Mouse (Mus musculus) Patski (cell line): ENCODE data around the gene Ctnnal1. TPM values are rescaled to one million over a fixed set of nuclear protein-coding genes. Genes with fewer than 3 reads are reported as not detected.
"Not testable (repeated sequence)": the region's sequence is repeated elsewhere in the genome, so short reads cannot be mapped to it uniquely, and the experiment has no call there.

Experiments
- ATAC-seq: fragments of 100-300 bp; one replicate; pipeline ENCODE4 v1.8.0; 2021
- CTCF ChIA-PET: fragments of 350-600 bp; sonication (Branson Sonifier 250); formaldehyde crosslinking; loops from one replicate; lab custom pipeline; 2022; ENCODE audit warnings: inconsistent platforms; lab: Charles Lee
- POLR2A ChIA-PET: fragments of 350-600 bp; sonication (Branson Sonifier 250); formaldehyde crosslinking; loops from one replicate; lab custom pipeline; 2022; ENCODE audit warnings: antibody characterized with exemption, inconsistent platforms; lab: Charles Lee
- DNase-seq: peaks from one replicate; pipeline ENCODE4 v3.0.0-alpha.2; 2011; ENCODE audit warnings: low read depth, low spot score
- H3K27me3 ChIP-seq: fragments of 371-371 bp; one replicate; pipeline ENCODE4 v1.5.1; 2021
- CTCF ChIP-seq: fragments of 100-300 bp; IDR thresholded peaks from one replicate; pipeline ENCODE4 v1.5.1; 2021
- in situ Hi-C: fragments of 300-500 bp; cut with MboI; formaldehyde crosslinking; loops from 3 replicates; pipeline ENCODE4 v1.11.1; 2018; ENCODE audit warnings: low pct_unique_long_range_greater_than_20kb, mixed read lengths
- polyA plus RNA-seq: library from polyadenylated mRNA; unstranded; gene quantifications from one replicate; pipeline ENCODE4 v1.2.3, GENCODE M21; 2021

Ctnnal1 gene
- polyA plus RNA-seq, 1 experiment from 2014 or later: 33.7 TPM

DNA sequence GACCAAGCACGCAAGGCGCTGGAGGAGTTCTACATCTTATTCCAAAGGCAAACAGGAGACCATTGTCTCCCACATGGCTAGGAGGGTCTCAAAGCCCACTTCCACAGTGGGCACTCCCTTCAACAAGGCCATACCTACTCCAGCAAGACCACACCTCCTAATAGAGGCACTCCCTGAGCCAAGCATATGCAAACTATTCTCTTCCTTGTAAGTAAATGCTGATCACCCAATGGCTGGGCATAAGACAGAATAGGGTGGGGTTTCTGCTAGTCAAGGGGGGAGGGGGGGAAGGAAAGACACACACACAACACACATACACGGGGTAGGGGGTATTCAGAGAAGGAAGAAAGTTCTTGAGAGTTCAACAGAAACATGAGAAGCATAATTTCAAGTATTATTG is 29.2 kb upstream of the Ctnnal1 start:
- DNase-seq: no peak
- in situ Hi-C loops: no loop called here
- POLR2A ChIA-PET: no interaction called here
- no peak for TF ChIP-seq CTCF
- CTCF ChIA-PET: no interaction called here
- no peak for ATAC-seq
- no peaks in the 10 kb centered on the region for H3K27me3 ChIP-seq

DNA sequence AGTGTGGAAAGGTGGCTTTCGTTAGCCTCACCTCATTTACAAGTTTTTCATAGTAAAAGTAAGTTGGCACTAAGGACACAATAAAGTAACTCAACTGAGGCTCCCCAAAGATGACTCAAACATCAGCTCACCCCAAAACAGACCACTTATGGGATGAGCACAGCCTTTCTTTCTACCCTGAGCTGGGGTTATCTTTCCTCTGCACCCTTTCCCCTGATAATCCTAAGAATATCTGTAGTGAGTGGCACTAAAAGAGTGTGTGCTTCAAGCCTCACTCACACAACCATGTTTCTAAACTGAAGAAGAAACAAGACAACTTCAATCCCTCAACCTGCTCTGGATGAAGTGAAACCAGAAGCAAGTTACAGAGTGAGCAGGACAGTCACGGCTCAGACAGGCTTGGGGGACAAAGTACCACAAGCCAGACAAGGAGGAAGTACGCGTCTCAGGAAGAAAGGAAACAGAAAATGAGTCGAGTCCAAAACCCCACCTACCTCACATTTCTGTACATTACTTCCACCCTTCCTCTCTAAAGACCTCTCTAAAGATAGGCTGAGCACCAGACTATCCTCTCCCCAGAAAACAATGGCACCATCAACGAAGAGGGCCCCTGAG is 27.6 kb upstream of the Ctnnal1 start:
- ATAC-seq (no peak), DNase-seq (no peak)
- in situ Hi-C loops: no loop called here
- no peak for TF ChIP-seq CTCF
- ChIA-PET CTCF (no interaction called here), POLR2A (no interaction called here)
- H3K27me3 ChIP-seq: no peaks in the 10 kb centered on the region

DNA sequence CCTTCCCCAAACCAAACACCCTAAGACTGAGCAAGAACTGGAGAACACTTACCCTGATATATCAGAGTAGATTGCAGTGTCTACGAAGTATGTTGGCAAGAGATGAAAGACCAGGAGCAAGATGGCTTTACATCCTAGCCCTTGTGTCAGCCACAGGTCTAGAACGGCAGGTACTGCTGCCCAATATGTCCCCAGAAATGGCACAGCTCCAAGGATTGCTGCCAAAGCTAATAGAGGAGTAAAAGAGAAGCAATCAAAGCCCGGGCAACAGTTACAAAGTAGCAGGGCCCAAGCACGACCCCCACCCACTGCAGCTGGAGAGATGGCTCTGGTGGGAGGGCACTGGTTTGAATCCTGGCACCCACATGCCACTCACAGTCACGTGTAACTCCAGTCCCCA is 23.5 kb upstream of the Ctnnal1 start:
- no peaks in the 10 kb centered on the region for H3K27me3 ChIP-seq
- DNase-seq: no peak
- ATAC-seq: no peak
- POLR2A ChIA-PET: no interaction called here
- in situ Hi-C loops: no loop called here
- CTCF ChIA-PET: interaction anchor here (0.6 kb wide), 1 partner anchor 77 kb away, joined by 3 read pairs; no protein-coding TSS in a partner anchor
- no peak for TF ChIP-seq CTCF

DNA sequence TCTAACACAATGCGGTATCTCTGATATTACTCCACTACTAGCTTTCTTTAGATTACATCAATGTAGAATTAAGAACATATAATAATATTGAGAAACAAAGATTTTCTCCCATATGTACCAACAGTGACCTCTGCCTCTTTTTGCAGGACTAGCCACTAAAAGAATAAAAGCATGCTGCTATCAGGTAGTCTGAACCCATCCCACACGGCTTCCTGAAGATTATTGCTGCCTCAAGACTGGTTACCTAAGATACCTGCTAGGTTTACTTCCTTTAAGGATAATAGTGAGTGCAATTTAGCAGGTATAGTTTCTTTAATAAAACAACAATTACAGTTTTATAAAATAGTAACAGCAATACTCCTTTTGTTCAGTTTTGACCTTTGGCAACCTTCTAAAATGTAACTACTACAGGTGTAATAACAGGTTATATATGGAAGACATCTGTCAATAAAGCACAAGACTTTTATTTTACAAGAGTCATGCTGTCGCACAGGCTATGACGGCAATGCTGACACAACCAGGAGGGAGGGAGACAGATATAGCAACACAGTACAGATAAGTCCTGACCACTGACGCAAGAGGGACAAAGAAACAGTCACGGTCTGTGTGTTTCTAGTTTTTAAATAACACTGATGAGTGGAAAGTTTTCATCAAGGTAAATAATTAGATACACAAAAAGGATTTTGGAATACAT is 21.4 kb upstream of the Ctnnal1 start:
- DNase-seq (no peak), ATAC-seq (no peak)
- no peak for TF ChIP-seq CTCF
- no peaks in the 10 kb centered on the region for H3K27me3 ChIP-seq
- ChIA-PET POLR2A (no interaction called here), CTCF (no interaction called here)
- in situ Hi-C loops: no loop called here

DNA sequence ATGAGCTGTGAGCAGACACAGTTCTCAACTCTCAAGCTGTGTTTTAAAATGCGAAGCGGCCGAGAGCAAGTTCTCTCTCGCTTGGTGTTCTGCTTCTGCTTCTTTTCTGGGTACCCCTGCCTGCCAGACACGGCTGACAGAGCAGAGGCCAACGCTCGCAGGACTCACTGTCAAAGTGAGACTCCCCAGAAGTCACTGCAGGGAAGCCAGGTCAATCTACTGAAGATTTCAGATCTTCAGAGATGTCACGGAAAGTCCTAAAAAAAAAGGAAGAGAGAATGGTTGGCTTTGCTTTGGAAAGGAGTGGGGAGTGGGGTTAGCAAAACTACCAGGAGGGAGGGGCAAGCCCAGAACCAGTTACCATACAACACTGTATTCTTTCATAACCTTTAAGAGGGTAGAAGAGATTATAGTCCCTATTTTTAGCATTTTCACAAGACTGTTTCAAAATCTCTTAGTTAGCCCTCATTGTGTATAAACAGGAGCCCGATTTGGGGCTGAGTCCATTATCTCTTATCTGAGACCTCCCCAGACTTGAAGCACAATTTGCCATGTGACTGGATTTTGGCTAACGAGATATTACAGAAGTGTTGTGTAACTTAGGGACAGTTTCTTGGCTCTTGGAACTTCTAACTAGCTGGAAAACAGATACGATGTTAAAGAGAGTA is 15.2 kb upstream of the Ctnnal1 start:
- no peak for ATAC-seq
- DNase-seq: no peak
- H3K27me3 ChIP-seq: no peaks in the 10 kb centered on the region
- POLR2A ChIA-PET: no interaction called here
- CTCF ChIA-PET: interaction anchor here (1.8 kb wide), 1 partner anchor 11 kb away, joined by 3 read pairs; no protein-coding TSS in a partner anchor
- TF ChIP-seq CTCF: no peak
- in situ Hi-C loops: no loop called here

DNA sequence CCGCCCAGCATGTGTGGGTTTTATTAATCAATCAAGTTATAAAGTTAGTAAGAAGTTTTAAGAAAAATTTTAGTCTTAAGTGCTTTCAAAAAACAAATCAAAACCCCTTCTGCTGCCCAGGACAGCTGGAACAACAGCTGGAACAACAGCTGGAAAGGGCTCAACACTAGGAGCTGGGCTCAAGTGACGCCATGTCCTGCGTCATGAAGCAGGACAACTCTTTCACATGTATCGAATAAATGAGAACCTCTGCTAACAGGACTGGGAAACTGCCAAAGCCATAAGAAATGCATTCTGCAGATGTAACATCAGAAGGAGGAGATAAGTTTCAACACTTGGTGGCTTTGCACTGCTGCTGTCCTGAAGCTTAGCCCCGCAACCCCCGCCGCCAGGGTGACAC is 14.0 kb upstream of the Ctnnal1 start:
- in situ Hi-C loops: no loop called here
- ATAC-seq (no peak), DNase-seq (no peak)
- ChIA-PET CTCF (interaction anchor here (1.8 kb wide), 2 partner anchors 10 to 39 kb away, joined by 3 to 4 read pairs; no protein-coding TSS in a partner anchor), POLR2A (no interaction called here)
- no peak for TF ChIP-seq CTCF
- no peaks in the 10 kb centered on the region for H3K27me3 ChIP-seq

DNA sequence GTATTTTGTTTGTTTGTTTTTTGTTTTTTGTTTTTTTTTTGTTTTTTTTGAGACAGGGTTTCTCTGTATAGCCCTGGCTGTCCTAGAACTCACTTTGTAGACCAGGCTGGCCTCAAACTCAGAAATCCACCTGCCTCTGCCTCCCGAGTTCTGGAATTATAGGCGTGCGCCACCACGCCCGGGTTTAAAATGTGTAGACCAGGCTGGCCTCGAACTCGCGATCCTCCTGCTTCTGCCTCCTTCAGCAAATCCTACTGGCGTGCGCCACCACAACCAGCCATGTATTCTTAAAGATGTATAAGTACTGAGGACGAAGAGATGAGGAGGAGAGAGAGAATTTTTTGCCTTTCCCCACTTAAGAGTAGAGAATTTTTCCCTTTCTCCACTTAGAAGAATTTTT is 5.6 kb upstream of the Ctnnal1 start:
- H3K27me3 ChIP-seq, CTCF ChIA-PET, in situ Hi-C loops, DNase-seq, POLR2A ChIA-PET, ATAC-seq: not testable (repeated sequence)

DNA sequence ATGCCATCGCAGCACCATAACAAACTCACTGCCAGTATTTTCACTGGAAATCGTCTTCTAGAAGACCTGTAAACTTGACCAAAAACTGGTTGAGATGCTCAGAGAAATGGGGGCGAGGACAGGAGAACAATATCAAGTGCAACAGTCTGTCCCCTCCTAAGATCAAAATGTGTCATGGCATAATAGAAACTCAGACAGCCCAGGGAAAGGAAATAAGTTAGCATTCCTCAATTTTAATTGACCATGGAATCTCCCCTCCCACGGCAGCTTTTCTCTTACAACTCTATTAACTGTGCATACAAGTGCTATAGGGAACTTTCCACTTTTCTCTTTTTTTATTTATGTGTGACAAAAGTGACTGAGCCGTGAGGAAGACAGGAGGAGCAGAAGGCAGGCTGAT is 2.8 kb upstream of the Ctnnal1 start:
- H3K27me3 ChIP-seq: no peaks in the 10 kb centered on the region
- in situ Hi-C loops: no loop called here
- ChIA-PET POLR2A (no interaction called here), CTCF (interaction anchor here (0.7 to 1.8 kb wide), 2 partner anchors 15 to 48 kb away, joined by 3 to 4 read pairs; no protein-coding TSS in a partner anchor)
- ATAC-seq (no peak), DNase-seq (no peak)
- TF ChIP-seq CTCF: no peak

DNA sequence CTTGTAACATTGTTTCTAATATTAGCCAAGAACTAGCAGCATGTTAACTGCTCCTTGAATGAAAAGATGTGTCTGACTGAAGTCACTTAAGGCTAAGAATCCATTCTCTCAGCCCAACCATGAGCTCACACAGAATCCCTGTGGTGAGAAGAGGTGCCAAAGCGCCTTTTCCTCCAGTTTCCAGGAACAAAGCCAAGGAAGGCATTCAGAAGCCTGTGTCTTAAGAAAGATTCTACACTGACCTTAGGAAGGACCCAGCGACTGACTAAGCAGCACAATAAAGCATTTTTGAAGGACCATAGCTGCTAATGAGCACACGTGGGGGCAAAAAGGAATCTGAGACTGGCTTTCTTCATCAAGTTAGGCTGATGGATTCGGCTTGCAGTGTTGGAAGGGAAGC is 983 bp upstream of the Ctnnal1 start:
- in situ Hi-C loops: no loop called here
- ChIA-PET POLR2A (no interaction called here), CTCF (interaction anchor here (1.3 kb wide), 2 partner anchors 15 to 18 kb away, joined by 3 to 5 read pairs; no protein-coding TSS in a partner anchor)
- peak; percentile 49 for ATAC-seq
- no peak for TF ChIP-seq CTCF
- DNase-seq: peak; percentile 83
- no peaks in the 10 kb centered on the region for H3K27me3 ChIP-seq

DNA sequence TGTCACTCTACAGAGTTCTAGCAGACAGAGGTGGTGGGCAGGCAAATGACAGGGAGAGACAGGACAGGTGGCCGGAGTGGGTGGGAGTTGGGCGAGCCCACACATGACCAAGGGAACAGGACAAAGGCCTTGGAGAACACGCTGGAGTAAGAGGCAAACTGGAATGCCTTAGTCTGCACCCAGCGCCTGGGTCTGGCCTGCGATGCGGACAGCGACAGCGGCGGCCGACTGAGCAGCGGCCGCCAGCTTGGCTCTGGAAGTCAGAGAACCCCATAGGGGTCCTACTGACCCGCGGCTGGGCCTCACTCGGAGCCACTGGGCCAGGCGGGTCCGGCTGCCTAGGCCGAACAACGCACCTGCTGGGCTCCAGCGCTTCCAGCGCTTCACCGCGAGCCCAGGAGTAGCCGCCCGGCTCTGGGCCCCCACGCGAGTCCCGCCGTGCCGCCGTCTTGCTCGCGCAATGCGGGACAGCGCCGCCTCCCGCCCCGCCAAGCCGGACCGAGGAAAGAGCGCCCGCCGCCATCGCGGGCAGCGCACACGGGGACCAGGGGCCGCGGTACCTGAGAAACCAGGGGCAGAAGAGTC is 479 bp downstream of the Ctnnal1 start:
- DNase-seq: no peak
- CTCF ChIA-PET: no interaction called here

More for the DNA sequence above, 479 bp downstream of the Ctnnal1 start:
- ATAC-seq: peak; percentile 6
- H3K27me3 ChIP-seq: no peaks in the 10 kb centered on the region
- POLR2A ChIA-PET: no interaction called here
- TF ChIP-seq CTCF: no peak
- in situ Hi-C loops: no loop called here
